Mouse (Mus musculus): ENCODE data around the gene Svep1.

DNA sequence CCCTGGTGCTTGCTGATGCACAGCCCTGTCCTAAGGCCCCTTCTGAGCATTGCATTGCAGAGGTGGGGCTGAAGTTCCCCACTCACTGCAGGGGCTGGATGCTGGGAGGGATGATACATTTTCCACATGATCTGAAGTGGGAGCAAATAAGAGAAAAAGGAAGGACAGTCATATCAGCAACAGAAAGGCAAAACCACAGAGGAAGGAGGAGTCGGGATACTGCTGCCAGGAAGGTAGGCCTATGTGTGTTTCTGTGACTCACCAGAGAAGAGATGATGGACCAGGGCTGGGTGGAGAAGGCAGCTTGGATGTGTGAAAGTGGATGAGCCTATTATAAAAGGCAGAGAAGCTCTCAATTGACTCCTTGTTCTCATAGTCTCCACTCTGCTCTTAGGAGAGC, 173.9 kb downstream of the Svep1 start:
- TF ChIP-seq CTCF (IDR thresholded peaks at IDR 0.05; ENCODE audit: insufficient read depth, low read length) (no peak), POLR2A (IDR thresholded peaks at IDR 0.05; ENCODE audit: borderline replicate concordance, extremely low read depth, low read depth, low read length) (no peak)
